Mouse (Mus musculus): Measurements from ENCODE around the gene 1700020L24Rik.

The 1700020L24Rik gene

GRCm38 (mm10) chr11:83440081-83441064 lies 2.9 kb downstream of the 1700020L24Rik start:
- peak; percentile 92 for ATAC-seq (ENCODE audit: low TSS enrichment)

GRCm38 (mm10) chr11:83441235-83441634 lies 3.8 kb downstream of the 1700020L24Rik start:
- no peak for ATAC-seq (ENCODE audit: low TSS enrichment)

- ATAC-seq (ENCODE audit: low TSS enrichment): peak; percentile 62
Measured at GRCm38 (mm10) chr11:83442596-83443267, 5.3 kb downstream of the 1700020L24Rik start.

- no peak for ATAC-seq (ENCODE audit: low TSS enrichment)
Measured at GRCm38 (mm10) chr11:83443824-83444223, 6.3 kb downstream of the 1700020L24Rik start.

- no peak for ATAC-seq (ENCODE audit: low TSS enrichment)
Measured at GRCm38 (mm10) chr11:83445001-83445400, 7.5 kb downstream of the 1700020L24Rik start.

- ATAC-seq (ENCODE audit: low TSS enrichment): no peak
Measured at GRCm38 (mm10) chr11:83447612-83448011, 10.1 kb downstream of the 1700020L24Rik start.

GRCm38 (mm10) chr11:83448021-83448926 lies 10.8 kb downstream of the 1700020L24Rik start:
- no peak for ATAC-seq (ENCODE audit: low TSS enrichment)

- ATAC-seq (ENCODE audit: low TSS enrichment): no peak
Measured at GRCm38 (mm10) chr11:83448927-83449236, 11.4 kb downstream of the 1700020L24Rik start.

GRCm38 (mm10) chr11:83449298-83449697 lies 11.8 kb downstream of the 1700020L24Rik start:
- no peak for ATAC-seq (ENCODE audit: low TSS enrichment)

GRCm38 (mm10) chr11:83450550-83450949 lies 13.1 kb downstream of the 1700020L24Rik start:
- ATAC-seq (ENCODE audit: low TSS enrichment): no peak

GRCm38 (mm10) chr11:83451281-83451680 lies 13.8 kb downstream of the 1700020L24Rik start:
- no peak for ATAC-seq (ENCODE audit: low TSS enrichment)

- no peak for ATAC-seq (ENCODE audit: low TSS enrichment)
Measured at GRCm38 (mm10) chr11:83454548-83454947, 17.1 kb downstream of the 1700020L24Rik start.

GRCm38 (mm10) chr11:83455608-83456007 lies 18.1 kb downstream of the 1700020L24Rik start:
- no peak for ATAC-seq (ENCODE audit: low TSS enrichment)

GRCm38 (mm10) chr11:83457257-83457656 lies 19.8 kb downstream of the 1700020L24Rik start:
- ATAC-seq (ENCODE audit: low TSS enrichment): no peak

GRCm38 (mm10) chr11:83457912-83458601 lies 20.6 kb downstream of the 1700020L24Rik start:
- ATAC-seq (ENCODE audit: low TSS enrichment): no peak

GRCm38 (mm10) chr11:83461462-83462027 lies 24.1 kb downstream of the 1700020L24Rik start:
- no peak for ATAC-seq (ENCODE audit: low TSS enrichment)

GRCm38 (mm10) chr11:83462711-83463244 lies 25.3 kb downstream of the 1700020L24Rik start, which contains the start of gene Mmp28:
Gene Mmp28 (minus strand): TSS chr11:83463071.
- ATAC-seq (ENCODE audit: low TSS enrichment): 0 out of 2 replicates have a peak, but pooled peaks have one; percentile 25

- no peak for ATAC-seq (ENCODE audit: low TSS enrichment)
Measured at GRCm38 (mm10) chr11:83465976-83466375, 28.5 kb downstream of the 1700020L24Rik start.

- no peak for ATAC-seq (ENCODE audit: low TSS enrichment)
Measured at GRCm38 (mm10) chr11:83467120-83467652, 29.7 kb downstream of the 1700020L24Rik start.

- ATAC-seq (ENCODE audit: low TSS enrichment): no peak; the same call in 1 of the 2 replicates
Measured at GRCm38 (mm10) chr11:83468765-83469164, 31.3 kb downstream of the 1700020L24Rik start.

Measured in frontal cortex, adult (tissue).